Mouse (Mus musculus) frontal cortex, adult (tissue): ENCODE results near the gene Zbtb3.

ENCODE experiments used
- ATAC-seq: cut with Nextera tagmentation; 2 replicates; pipeline ENCODE4 v1.9.2; 2017; ENCODE audit warnings: mild to moderate bottlenecking, moderate library complexity, mixed read lengths; ENCODE audit not compliant: low TSS enrichment

Gene Zbtb3

GRCm38 (mm10) chr19:8839908-8840791 lies 37.8 kb downstream of the Zbtb3 start:
- ATAC-seq: peak; percentile 44

GRCm38 (mm10) chr19:8841012-8841411 lies 38.7 kb downstream of the Zbtb3 start:
- no peak for ATAC-seq

GRCm38 (mm10) chr19:8842961-8843360 lies 40.6 kb downstream of the Zbtb3 start:
- no peak for ATAC-seq

- no peak for ATAC-seq
Observed at GRCm38 (mm10) chr19:8844371-8845129, 42.2 kb downstream of the Zbtb3 start.

- ATAC-seq: no peak
Observed at GRCm38 (mm10) chr19:8848356-8848755, 46.0 kb downstream of the Zbtb3 start.

GRCm38 (mm10) chr19:8850402-8850901 lies 48.1 kb downstream of the Zbtb3 start, which contains the start of gene Lrrn4cl:
Gene Lrrn4cl, plus strand, starts transcription at chr19:8850768.
- ATAC-seq: no peak

- ATAC-seq: no peak
Observed at GRCm38 (mm10) chr19:8851639-8852038, 49.3 kb downstream of the Zbtb3 start.

GRCm38 (mm10) chr19:8852236-8852928 lies 50.0 kb downstream of the Zbtb3 start:
- peak; percentile 79 for ATAC-seq

GRCm38 (mm10) chr19:8853117-8853516 lies 50.8 kb downstream of the Zbtb3 start:
- ATAC-seq: peak; percentile 47
